Mouse (Mus musculus) midbrain, embryonic 14.5 days (tissue): ENCODE data around the gene Sntb2. TPM values are rescaled to one million over a fixed set of nuclear protein-coding genes. Genes with fewer than 3 reads are reported as not detected.
"Not testable (repeated sequence)": the region's sequence is repeated elsewhere in the genome, so short reads cannot be mapped to it uniquely, and the experiment has no call there.

ENCODE experiments used
- ATAC-seq: fragments of 200-750 bp; cut with Nextera tagmentation; 2 replicates; pipeline ENCODE4 v1.8.0; 2017; ENCODE audit warnings: moderate number of reproducible peaks, moderate library complexity; ENCODE audit not compliant: low FRiP score, low TSS enrichment
- DNase-seq: peaks from one replicate; pipeline ENCODE4 v3.0.0-alpha.2; 2015
- H3K27ac ChIP-seq: fragments of 300-500 bp; sonication (generic); replicated peaks from 2 replicates; pipeline ENCODE4 v1.5.1; 2014; ENCODE audit warnings: mild to moderate bottlenecking, low read depth, low read length, moderate library complexity
- H3K27me3 ChIP-seq: fragments of 300-500 bp; sonication (generic); 2 replicates; pipeline ENCODE4 v1.6.1; 2014; ENCODE audit warnings: low read length, control low read depth, mixed read lengths; ENCODE audit not compliant: control insufficient read depth, insufficient read depth
- H3K36me3 ChIP-seq: fragments of 300-500 bp; sonication (generic); 2 replicates; pipeline ENCODE4 v1.6.1; 2014; ENCODE audit warnings: low read length, control low read depth; ENCODE audit not compliant: control insufficient read depth, insufficient read depth
- H3K4me1 ChIP-seq: fragments of 300-500 bp; sonication (generic); 2 replicates; pipeline ENCODE4 v1.6.1; 2014; ENCODE audit warnings: mild to moderate bottlenecking, antibody characterized with exemption, low read length, control low read depth; ENCODE audit not compliant: control insufficient read depth, insufficient read depth
- H3K4me2 ChIP-seq: fragments of 300-500 bp; sonication (generic); 2 replicates; pipeline ENCODE4 v1.6.1; 2014; ENCODE audit warnings: mild to moderate bottlenecking, low read length, moderate library complexity
- H3K4me3 ChIP-seq: fragments of 300-500 bp; sonication (generic); replicated peaks from 2 replicates; pipeline ENCODE4 v1.5.1; 2014; ENCODE audit warnings: low read depth, low read length
- H3K9ac ChIP-seq: fragments of 300-500 bp; sonication (generic); replicated peaks from 2 replicates; pipeline ENCODE4 v1.6.1; 2014; ENCODE audit warnings: mild to moderate bottlenecking, low read length, moderate library complexity
- H3K9me3 ChIP-seq: fragments of 300-500 bp; sonication (generic); 2 replicates; pipeline ENCODE4 v1.6.1; 2016; ENCODE audit warnings: low read length, control low read depth, mixed read lengths; ENCODE audit not compliant: control insufficient read depth
- WGBS: fragments of 180-500 bp; shearing (Covaris S2); extraction: QIAGEN DNeasy Blood & Tissue Kit; methylation state at CpG from one replicate; pipeline ENCODE4 v1.1.7; 2014; 5-methylcytosine and 5-hydroxymethylcytosine counted together
- polyA plus RNA-seq: library from polyadenylated mRNA; unstranded; fragments of >200 nt; fragmentation: Nextera tagmentation; extraction: Ambion mirVana; gene quantifications from 2 replicates; pipeline ENCODE4 v1.2.1, GENCODE M21; 2014

The Sntb2 gene
- polyA plus RNA-seq, 1 experiment from 2014 or later = 3.9 TPM

DNA sequence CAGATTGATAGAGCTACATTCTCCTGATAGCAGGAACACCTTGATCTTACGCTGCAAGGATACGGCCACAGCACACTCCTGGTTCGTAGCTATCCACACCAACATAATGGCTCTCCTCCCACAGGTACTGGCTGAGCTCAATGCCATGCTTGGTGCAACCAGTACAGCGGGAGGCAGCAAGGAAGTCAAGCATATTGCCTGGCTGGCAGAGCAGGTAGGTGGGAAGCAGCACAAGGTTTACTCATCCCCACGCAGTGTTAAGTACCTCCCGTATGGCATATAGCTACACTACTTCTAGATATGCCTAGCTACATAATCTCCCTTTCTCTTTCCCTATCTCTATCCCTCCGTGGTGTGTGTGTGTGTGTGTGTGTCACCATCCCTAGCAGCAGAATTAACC lies 55.8 kb downstream of the Sntb2 start:
- Histone ChIP-seq H3K27me3 (no peaks in the 10 kb centered on the region), H3K9me3 (no peaks in the 10 kb centered on the region), H3K27ac (no peak overlapping the region), H3K36me3 (peaks cover 8% of the 10 kb centered on the region; the same call in 1 of the 2 replicates), H3K9ac (no peak overlapping the region), H3K4me3 (no peak overlapping the region), H3K4me1 (no peaks in the 10 kb centered on the region), H3K4me2 (no peak overlapping the region)
- WGBS = 94% methylated on average over 7 of the region's 7 CpGs
- no peak for ATAC-seq
- no peak for DNase-seq

DNA sequence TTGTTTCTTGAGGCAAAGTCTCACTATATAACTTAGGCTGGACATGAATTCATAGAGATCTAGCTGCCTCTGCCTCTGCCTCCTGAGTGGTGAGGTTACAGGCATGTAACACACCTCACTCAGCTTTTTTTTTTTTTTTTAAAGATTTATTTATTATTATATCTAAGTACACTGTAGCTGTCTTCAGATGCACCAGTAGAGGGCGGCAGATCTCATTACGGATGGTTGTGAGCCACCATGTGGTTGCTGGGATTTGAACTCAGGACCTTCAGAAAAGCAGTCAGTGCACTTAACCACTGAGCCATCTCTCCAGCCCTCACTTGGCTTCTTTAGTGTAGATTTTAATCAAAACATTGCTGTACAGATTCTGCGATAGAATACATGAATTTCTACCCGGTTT lies 60.8 kb downstream of the Sntb2 start:
- H3K4me1 ChIP-seq, H3K27ac ChIP-seq, H3K9ac ChIP-seq, H3K27me3 ChIP-seq, ATAC-seq, H3K9me3 ChIP-seq, H3K4me2 ChIP-seq, DNase-seq, H3K4me3 ChIP-seq: not testable (repeated sequence)
- WGBS = 89% methylated on average over 4 of the region's 4 CpGs
- peaks cover 10% of the 10 kb centered on the region; the same call in 1 of the 2 replicates for H3K36me3 ChIP-seq

DNA sequence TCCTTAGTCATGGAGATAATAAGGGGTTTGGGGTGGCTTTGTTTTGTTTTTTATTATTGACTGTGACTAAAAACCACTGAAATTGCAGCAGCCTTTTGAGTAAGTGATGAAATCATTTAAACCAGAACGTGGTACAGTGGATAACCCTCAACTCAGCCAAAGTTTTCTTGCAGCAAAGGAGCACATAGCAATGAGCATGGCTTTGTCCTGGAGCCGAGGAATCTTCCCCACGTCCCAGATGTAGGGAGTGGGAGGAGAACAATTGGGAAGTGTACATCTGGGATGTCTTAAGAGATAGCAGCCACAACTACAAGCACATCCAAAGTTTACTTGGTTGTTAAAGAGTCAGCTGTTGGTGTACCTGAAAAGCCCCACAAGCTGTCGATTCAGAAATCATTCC lies 61.9 kb downstream of the Sntb2 start:
- no peak for DNase-seq

DNA sequence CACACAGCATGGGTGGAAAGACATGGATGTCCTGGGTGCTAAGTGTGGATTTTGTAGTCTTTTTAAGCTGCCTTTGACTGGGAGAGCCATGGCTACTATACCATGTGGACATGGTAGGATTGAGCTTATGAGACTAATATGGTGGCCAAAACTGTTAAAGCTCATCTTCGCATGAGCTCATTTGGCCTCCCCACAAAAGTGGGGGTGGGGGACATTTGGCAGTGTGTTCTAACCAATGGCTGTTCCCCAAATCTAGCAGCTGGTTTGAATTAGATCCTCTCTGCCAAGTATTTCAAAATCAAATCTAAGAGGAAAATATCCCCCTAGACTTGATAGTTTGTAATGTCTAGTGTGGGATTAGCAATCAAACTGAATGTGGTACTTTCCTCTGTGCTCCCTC lies 63.5 kb downstream of the Sntb2 start:
- Histone ChIP-seq H3K36me3 (peaks cover 4% of the 10 kb centered on the region; the same call in 1 of the 2 replicates), H3K27ac (no peak overlapping the region), H3K4me3 (no peak overlapping the region), H3K4me1 (no peaks in the 10 kb centered on the region), H3K9me3 (no peaks in the 10 kb centered on the region), H3K27me3 (no peaks in the 10 kb centered on the region), H3K9ac (no peak overlapping the region), H3K4me2 (no peak overlapping the region)
- DNase-seq = no peak
- WGBS = 100% methylated on average over 1 of the region's 1 CpGs
- no peak for ATAC-seq

More for the DNA sequence above, 61.9 kb downstream of the Sntb2 start:
- Histone ChIP-seq H3K4me1 (no peaks in the 10 kb centered on the region), H3K4me2 (no peak overlapping the region), H3K27ac (no peak overlapping the region), H3K9me3 (no peaks in the 10 kb centered on the region), H3K4me3 (no peak overlapping the region), H3K27me3 (no peaks in the 10 kb centered on the region), H3K36me3 (peaks cover 4% of the 10 kb centered on the region; the same call in 1 of the 2 replicates), H3K9ac (no peak overlapping the region)
- 96% methylated on average over 4 of the region's 4 CpGs for WGBS
- ATAC-seq = no peak

DNA sequence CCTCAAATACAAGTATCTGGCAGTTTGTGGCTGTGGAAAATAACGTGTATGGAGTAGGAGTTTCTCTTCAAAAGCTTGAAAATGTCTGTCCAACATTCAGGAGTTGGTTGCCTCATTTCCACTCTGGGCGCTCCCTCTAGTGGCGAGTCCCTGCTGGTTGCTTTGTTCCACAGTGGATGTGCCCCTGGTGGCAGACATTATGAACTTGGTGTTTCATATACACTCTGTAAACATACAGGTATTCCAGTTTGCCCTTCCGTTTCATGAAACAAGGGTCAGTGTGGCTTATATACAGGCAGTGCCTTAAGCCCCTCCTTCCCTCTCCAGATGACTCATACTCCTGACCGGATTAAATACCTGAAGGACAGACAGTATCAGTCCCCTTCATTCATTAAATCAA lies 67.0 kb downstream of the Sntb2 start:
- WGBS = 44% methylated on average over 5 of the region's 5 CpGs
- H3K4me1 ChIP-seq = no peaks in the 10 kb centered on the region
- no peaks in the 10 kb centered on the region for H3K9me3 ChIP-seq
- H3K27me3 ChIP-seq = no peaks in the 10 kb centered on the region
- ATAC-seq (no peak; the same call in 1 of the 2 replicates), DNase-seq (peak; percentile 94)
- H3K27ac ChIP-seq = no peak overlapping the region
- H3K4me3 ChIP-seq = no peak overlapping the region
- H3K4me2 ChIP-seq = no peak overlapping the region
- H3K9ac ChIP-seq = no peak overlapping the region
- H3K36me3 ChIP-seq = 0 out of 2 replicates have a peak, but pooled peaks cover 3% of the 10 kb centered on the region

DNA sequence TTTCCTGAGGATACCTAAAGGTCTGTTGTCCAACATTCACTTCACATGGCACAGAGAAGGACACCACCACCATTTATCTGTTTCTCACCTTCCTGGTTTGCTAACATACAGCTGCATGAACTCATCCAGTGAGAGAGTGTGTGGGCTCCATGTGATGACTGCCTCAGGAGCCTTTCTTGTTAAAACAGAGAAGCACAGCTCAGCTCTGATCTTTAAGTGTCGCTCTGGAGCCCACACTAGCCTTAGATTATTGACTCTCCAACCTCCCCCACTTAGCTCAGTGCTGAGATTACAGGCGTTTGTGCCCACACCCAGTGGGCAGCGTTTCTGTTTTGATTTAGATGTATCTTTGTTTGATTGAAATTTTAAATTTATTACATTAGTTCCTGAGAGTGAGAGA lies 72.2 kb downstream of the Sntb2 start:
- ATAC-seq (no peak), DNase-seq (no peak)
- Histone ChIP-seq H3K9ac (no peak overlapping the region), H3K4me1 (no peaks in the 10 kb centered on the region), H3K27ac (no peak overlapping the region), H3K9me3 (no peaks in the 10 kb centered on the region), H3K36me3 (peaks cover 27% of the 10 kb centered on the region; the same call in 1 of the 2 replicates), H3K27me3 (no peaks in the 10 kb centered on the region), H3K4me2 (no peak overlapping the region), H3K4me3 (no peak overlapping the region)
- WGBS = 93% methylated on average over 3 of the region's 3 CpGs

DNA sequence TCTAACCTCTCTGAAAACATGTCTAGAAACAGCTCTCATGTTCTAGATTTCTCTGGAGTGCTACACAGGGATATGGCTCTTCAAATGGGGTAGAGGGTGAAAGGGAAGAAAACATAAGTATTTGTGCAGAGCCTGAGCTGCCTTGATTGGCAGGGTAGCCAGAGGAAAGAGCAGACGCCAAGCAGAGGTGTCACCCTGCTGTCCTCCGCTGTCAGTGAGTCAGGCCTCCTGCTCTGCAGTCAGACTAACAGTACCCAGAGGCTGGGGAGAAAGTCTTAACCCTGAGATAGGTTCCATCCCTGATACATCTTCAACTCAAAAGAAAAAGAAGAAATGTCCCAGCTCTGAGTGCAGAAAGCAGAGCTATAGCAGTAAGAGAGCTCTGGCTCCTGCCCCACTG lies 77.1 kb downstream of the Sntb2 start:
- no peak overlapping the region for H3K9ac ChIP-seq
- no peak for DNase-seq
- 77% methylated on average over 2 of the region's 2 CpGs for WGBS
- H3K4me3 ChIP-seq = no peak overlapping the region
- no peaks in the 10 kb centered on the region for H3K9me3 ChIP-seq
- no peak overlapping the region for H3K27ac ChIP-seq
- no peak overlapping the region for H3K4me2 ChIP-seq
- H3K36me3 ChIP-seq = peaks cover 25% of the 10 kb centered on the region; the same call in 1 of the 2 replicates
- no peaks in the 10 kb centered on the region for H3K27me3 ChIP-seq
- no peak for ATAC-seq
- H3K4me1 ChIP-seq = no peaks in the 10 kb centered on the region

DNA sequence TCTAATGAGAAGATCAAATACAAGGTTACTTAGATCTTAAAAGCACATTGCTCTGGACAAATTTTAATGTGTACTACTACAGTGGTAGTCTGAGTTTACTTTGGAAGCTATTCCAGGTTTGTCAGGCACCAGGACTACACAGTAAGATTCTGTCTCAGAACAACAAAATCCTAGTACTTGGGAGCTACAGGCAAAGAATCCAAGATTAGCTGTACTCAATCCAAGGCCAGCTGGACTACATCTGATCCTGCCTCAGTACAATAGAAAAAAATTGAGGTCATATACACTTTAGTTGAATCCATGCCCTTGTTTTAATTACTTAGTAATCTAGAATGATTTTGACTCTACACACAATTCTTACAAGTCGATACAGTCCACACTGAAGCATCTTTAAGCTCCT lies 79.4 kb downstream of the Sntb2 start:
- ATAC-seq = no peak
- WGBS = 96% methylated on average over 1 of the region's 1 CpGs
- Histone ChIP-seq H3K4me2 (no peak overlapping the region), H3K9me3 (no peaks in the 10 kb centered on the region), H3K36me3 (peaks cover 24% of the 10 kb centered on the region; the same call in 1 of the 2 replicates), H3K9ac (no peak overlapping the region), H3K27me3 (no peaks in the 10 kb centered on the region), H3K4me3 (no peak overlapping the region), H3K4me1 (no peaks in the 10 kb centered on the region), H3K27ac (no peak overlapping the region)
- DNase-seq = no peak

DNA sequence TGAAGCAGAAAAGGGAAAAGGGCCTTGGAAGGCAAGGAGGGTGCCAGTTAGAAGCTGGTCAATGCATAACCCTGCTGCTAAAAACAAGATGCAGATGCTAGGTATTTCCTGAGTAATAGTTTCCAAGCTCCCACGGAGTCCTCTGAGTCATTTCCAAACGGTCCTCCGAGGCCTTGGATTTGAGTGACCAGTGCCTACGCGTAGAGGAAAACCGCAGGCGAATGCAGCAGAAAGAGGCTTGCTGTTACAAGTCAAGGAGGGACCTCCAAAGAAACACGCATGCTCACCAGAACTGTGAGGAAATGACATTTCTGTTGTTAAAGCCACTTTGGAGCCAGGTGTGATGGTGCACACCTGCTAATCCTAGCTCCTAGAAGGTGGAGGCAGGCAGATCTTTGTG lies 87.9 kb downstream of the Sntb2 start:
- no peaks in the 10 kb centered on the region for H3K4me1 ChIP-seq
- DNase-seq = no peak
- WGBS = 91% methylated on average over 8 of the region's 8 CpGs
- no peak overlapping the region for H3K9ac ChIP-seq
- no peak overlapping the region for H3K27ac ChIP-seq
- H3K27me3 ChIP-seq = no peaks in the 10 kb centered on the region
- H3K36me3 ChIP-seq = no peaks in the 10 kb centered on the region
- no peak for ATAC-seq
- no peak overlapping the region for H3K4me2 ChIP-seq
- no peak overlapping the region for H3K4me3 ChIP-seq
- H3K9me3 ChIP-seq = no peaks in the 10 kb centered on the region
